Mouse (Mus musculus) E14TG2a.4 (cell line): Measurements from ENCODE around the gene Agtr1a.

Source experiments
- H3K27me3 ChIP-seq: 2 replicates; pipeline ENCODE4 v1.6.1; 2014; ENCODE audit warnings: low read length, control low read depth; ENCODE audit not compliant: insufficient read depth
- H3K36me3 ChIP-seq: 2 replicates; pipeline ENCODE4 v1.6.1; 2014; ENCODE audit warnings: low read length, control low read depth; ENCODE audit not compliant: insufficient read depth
- H3K4me1 ChIP-seq: replicated peaks from 2 replicates; pipeline ENCODE4 v1.6.1; 2014; ENCODE audit warnings: low read depth, low read length, control low read depth
- H3K4me3 ChIP-seq: replicated peaks from 2 replicates; pipeline ENCODE4 v1.5.1; 2014; ENCODE audit warnings: mild to moderate bottlenecking, low read length
- H3K9me3 ChIP-seq: 2 replicates; pipeline ENCODE4 v1.6.1; 2014; ENCODE audit warnings: low read length, control low read depth
- CTCF ChIP-seq: conservative IDR thresholded peaks from 2 replicates; pipeline ENCODE4 v1.5.1; 2014; ENCODE audit warnings: low read length
- NANOG ChIP-seq: IDR thresholded peaks from 2 replicates; pipeline ENCODE4 v1.6.1; 2014; ENCODE audit warnings: borderline replicate concordance, low read length, mixed read lengths
- POU5F1 ChIP-seq: IDR thresholded peaks from 2 replicates; pipeline ENCODE4 v1.6.1; 2014; ENCODE audit warnings: low read length, borderline replicate concordance

The Agtr1a gene

GRCm38 (mm10) chr13:30355979-30356378, 19.7 kb downstream of the Agtr1a start:
- H3K4me3 ChIP-seq: no peak overlapping the region
- H3K9me3 ChIP-seq: no peaks in the 10 kb centered on the region
- no peak for TF ChIP-seq POU5F1
- TF ChIP-seq NANOG: no peak
- TF ChIP-seq CTCF: no peak
- H3K27me3 ChIP-seq: no peaks in the 10 kb centered on the region
- no peaks in the 10 kb centered on the region for H3K4me1 ChIP-seq
- no peaks in the 10 kb centered on the region for H3K36me3 ChIP-seq

DNA sequence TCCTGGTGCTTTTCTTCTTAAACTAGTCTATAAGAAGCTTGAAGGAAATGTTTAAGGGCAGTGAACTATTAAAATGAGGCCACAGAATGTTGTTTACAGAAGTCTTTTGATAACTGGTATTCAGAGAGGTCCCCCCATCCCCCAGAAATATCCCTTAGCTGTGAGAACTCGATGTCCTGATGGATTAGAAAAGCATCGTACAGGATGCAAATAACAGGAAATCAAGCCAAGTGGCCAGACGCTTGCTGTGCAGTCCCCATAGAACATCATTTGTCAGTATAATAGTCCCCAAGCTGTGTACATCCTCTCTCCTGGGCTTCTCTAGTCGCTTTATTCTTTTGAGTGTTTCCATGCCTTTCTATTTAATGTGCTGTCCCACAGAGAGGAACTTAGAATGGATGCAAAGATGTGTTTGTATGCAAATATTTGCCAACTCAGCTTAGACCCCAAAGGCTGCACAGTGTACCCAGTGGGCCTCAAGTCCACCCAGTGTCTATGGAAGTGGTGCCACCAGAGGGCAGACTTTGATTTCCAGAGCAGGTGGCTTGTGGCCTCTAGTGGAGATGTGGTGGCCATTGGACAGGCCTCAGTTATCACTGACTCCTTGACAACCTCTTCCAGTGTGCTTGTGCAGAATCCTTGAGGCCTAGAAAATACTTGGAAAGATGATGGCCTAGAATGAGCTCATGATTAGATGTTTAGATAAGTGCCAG, 22.4 kb downstream of the Agtr1a start:
- no peak overlapping the region for H3K4me3 ChIP-seq
- H3K9me3 ChIP-seq: no peaks in the 10 kb centered on the region
- H3K27me3 ChIP-seq: no peaks in the 10 kb centered on the region
- H3K4me1 ChIP-seq: peaks cover 1% of the 10 kb centered on the region; the same call in 1 of the 2 replicates
- TF ChIP-seq POU5F1 (no peak), CTCF (peak; percentile 10)
- H3K36me3 ChIP-seq: no peaks in the 10 kb centered on the region

- Histone ChIP-seq H3K9me3 (no peaks in the 10 kb centered on the region), H3K27me3 (no peaks in the 10 kb centered on the region), H3K4me1 (peaks cover 10% of the 10 kb centered on the region; the same call in 1 of the 2 replicates), H3K4me3 (no peak overlapping the region), H3K36me3 (no peaks in the 10 kb centered on the region)
- TF ChIP-seq NANOG (no peak), CTCF (no peak), POU5F1 (no peak)
These were observed 23.6 kb downstream of the Agtr1a start for GRCm38 (mm10) chr13:30359886-30360285.

DNA sequence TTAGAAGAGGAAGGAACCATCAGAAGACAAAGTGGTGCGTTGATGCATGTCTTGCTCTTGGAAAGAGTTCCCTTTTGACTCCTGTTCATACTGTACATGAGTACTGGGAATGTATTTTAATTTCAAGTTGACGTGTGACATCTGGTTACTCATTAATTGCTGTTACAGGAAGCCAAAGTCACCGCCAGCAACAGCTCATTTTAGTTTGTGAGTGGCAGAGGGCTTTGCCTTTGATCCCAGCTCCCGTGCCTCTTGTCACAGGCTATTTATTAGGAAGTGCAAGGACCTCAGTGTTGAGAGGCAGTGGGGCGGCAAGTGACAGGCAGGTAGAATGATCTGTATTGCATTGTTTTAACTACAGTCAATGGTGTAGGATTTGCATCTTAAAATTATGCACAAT, 24.8 kb downstream of the Agtr1a start:
- TF ChIP-seq NANOG (no peak), CTCF (no peak), POU5F1 (no peak)
- no peaks in the 10 kb centered on the region for H3K27me3 ChIP-seq
- H3K4me1 ChIP-seq: peaks cover 10% of the 10 kb centered on the region; the same call in 1 of the 2 replicates
- no peaks in the 10 kb centered on the region for H3K36me3 ChIP-seq
- H3K9me3 ChIP-seq: no peaks in the 10 kb centered on the region
- H3K4me3 ChIP-seq: no peak overlapping the region

DNA sequence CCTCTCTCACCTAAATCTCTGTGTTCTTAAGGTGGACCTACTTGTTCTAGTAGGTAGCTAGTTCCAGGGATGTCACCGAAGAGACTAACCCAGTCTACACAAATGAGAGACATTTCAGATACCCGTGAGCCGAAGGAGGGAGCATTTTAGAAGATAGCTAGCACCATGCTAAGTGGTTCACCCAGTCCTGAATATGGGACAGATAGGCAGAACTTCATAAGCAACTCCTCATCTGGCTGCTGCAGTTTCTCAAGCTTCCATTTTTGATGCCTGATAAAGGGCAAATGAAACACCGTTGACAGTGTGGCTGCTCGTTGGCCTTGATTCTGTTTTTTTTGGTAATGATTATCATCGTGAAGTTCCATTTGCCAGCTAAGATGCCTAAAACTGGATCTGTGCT, 25.8 kb downstream of the Agtr1a start:
- Histone ChIP-seq H3K9me3 (no peaks in the 10 kb centered on the region), H3K36me3 (no peaks in the 10 kb centered on the region), H3K27me3 (no peaks in the 10 kb centered on the region), H3K4me1 (peaks cover 10% of the 10 kb centered on the region; the same call in 1 of the 2 replicates), H3K4me3 (no peak overlapping the region)
- TF ChIP-seq NANOG (no peak), POU5F1 (no peak), CTCF (no peak)

GRCm38 (mm10) chr13:30364097-30364625, 27.9 kb downstream of the Agtr1a start:
- no peaks in the 10 kb centered on the region for H3K36me3 ChIP-seq
- TF ChIP-seq NANOG (no peak), CTCF (no peak), POU5F1 (no peak)
- H3K4me3 ChIP-seq: no peak overlapping the region
- no peaks in the 10 kb centered on the region for H3K27me3 ChIP-seq
- H3K9me3 ChIP-seq: no peaks in the 10 kb centered on the region
- peaks cover 10% of the 10 kb centered on the region; the same call in 1 of the 2 replicates for H3K4me1 ChIP-seq

GRCm38 (mm10) chr13:30364780-30365179, 28.5 kb downstream of the Agtr1a start:
- no peaks in the 10 kb centered on the region for H3K9me3 ChIP-seq
- H3K27me3 ChIP-seq: no peaks in the 10 kb centered on the region
- H3K4me1 ChIP-seq: peaks cover 15% of the 10 kb centered on the region; the same call in 1 of the 2 replicates
- H3K36me3 ChIP-seq: no peaks in the 10 kb centered on the region
- H3K4me3 ChIP-seq: no peak overlapping the region
- no peak for TF ChIP-seq POU5F1
- TF ChIP-seq NANOG: no peak
- TF ChIP-seq CTCF: no peak

DNA sequence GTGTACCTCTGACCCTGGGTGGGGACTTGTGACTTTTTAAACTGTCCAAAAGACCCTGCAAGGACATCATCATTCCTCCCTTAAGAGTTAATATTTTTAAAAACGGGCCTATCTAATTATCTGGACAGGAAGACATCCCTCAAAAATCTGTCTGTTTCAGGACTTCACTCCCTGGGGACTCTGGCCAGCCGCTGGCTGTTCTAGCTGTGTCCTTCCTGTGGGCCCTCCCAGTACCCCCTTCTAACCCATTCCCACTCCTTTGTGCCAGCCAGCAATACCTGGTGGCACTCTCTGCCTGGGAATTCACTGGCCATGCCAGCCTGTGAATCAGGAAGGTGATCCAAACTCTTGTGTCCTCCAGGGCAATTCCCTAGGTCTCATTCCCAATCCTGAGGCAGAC, 29.1 kb downstream of the Agtr1a start:
- Histone ChIP-seq H3K27me3 (no peaks in the 10 kb centered on the region), H3K4me3 (no peak overlapping the region), H3K4me1 (peaks cover 15% of the 10 kb centered on the region; the same call in 1 of the 2 replicates), H3K36me3 (no peaks in the 10 kb centered on the region), H3K9me3 (no peaks in the 10 kb centered on the region)
- TF ChIP-seq NANOG (no peak), CTCF (no peak), POU5F1 (no peak)

DNA sequence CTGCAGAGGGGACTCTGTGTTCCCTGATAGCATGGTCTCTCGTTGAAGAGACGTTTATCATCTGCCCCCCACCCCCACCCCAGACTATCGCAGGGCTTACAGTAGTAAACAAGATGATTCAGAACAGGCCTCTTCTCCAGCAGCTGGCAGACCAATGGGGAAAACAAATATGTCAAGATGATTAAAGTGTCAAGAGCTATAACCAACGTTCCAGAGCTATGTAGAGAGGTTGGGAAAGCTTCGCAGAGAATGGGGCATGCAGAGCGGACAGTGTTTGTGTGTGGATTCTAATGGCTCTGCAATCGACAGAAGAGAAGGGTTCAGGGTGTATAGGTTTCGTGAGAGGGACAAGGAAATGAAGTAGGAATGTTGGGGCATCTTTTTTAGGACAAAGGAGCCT, 31.9 kb downstream of the Agtr1a start:
- Histone ChIP-seq H3K4me1 (peaks cover 15% of the 10 kb centered on the region; the same call in 1 of the 2 replicates), H3K9me3 (no peaks in the 10 kb centered on the region), H3K27me3 (no peaks in the 10 kb centered on the region), H3K36me3 (no peaks in the 10 kb centered on the region), H3K4me3 (no peak overlapping the region)
- TF ChIP-seq CTCF: no peak
